Comparison of ENCODE assay signal across 12 mouse cellular contexts in the genomic region with DNA sequence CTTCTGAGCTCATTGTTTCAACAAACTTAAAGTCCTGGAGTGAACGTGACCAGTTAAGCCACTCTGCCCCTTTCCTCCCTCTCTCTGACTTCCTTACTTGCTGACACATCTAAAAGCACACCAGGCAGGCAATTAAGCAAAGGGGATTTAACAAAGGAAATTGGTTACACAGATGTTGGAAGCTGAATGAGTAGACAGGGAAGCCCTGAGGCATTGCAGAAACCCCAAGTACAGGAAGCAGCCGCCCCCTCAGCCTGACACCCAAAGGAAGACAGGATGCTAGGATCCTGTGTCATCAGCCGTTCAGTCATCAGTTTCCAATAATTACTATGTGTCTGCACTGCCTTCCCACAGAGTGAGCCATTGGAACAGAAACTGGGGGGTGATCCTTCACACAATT.
DNase-seq lines count a peak whose midpoint lies in the region; ATAC-seq and TF ChIP-seq lines count a peak whose summit lies in the region.
"Had no signal": no experiment of that assay in that cellular context is flagged by ENCODE, and none has a peak within 500 bp of the region (broad histone marks: within the 10 kb centered on the region; RNA-seq: fewer than 3 reads in every experiment).

No protein-coding gene starts in this region.

- TF ChIP-seq EP300 in liver, postnatal 0 days (IDR thresholded peaks at IDR 0.05; ENCODE audit: low read depth): no peak

- no peaks in the 10 kb centered on the region for H3K27me3 ChIP-seq in forebrain, embryonic 10.5 days (ENCODE audit: poor library complexity, severe bottlenecking)
- H3K27me3 ChIP-seq in forebrain, embryonic 12.5 days: no peaks in the 10 kb centered on the region
- H3K27me3 ChIP-seq in liver, adult 2 months (ENCODE audit: control insufficient read depth, insufficient read depth, low read length): no peaks in the 10 kb centered on the region
- H3K27me3 ChIP-seq in liver, postnatal 0 days (ENCODE audit: insufficient read depth, low read length): no peaks in the 10 kb centered on the region

- 0 out of 2 replicates have a peak overlapping the region, but pooled peaks have one; percentile 40 for H3K27ac ChIP-seq in forebrain, embryonic 10.5 days
- no peak overlapping the region for H3K27ac ChIP-seq in forebrain, embryonic 12.5 days
- no peak overlapping the region for H3K27ac ChIP-seq in liver, adult 2 months (replicated peaks; ENCODE audit: insufficient read depth, low read depth, low read length)
- H3K27ac ChIP-seq in liver, postnatal 0 days (ENCODE audit: low read depth): no peak overlapping the region

- ATAC-seq in forebrain, embryonic 12.5 days (ENCODE audit: low FRiP score): no peak
- ATAC-seq in liver, postnatal 0 days: no peak
- ATAC-seq: activated CD4-positive, CD25-positive, alpha-beta regulatory T cell, adult 4 months; forebrain, embryonic 14.5 days had no signal

- no peak overlapping the region for H3K9ac ChIP-seq in forebrain, embryonic 12.5 days
- no peak overlapping the region for H3K9ac ChIP-seq in liver, adult 2 months (ENCODE audit: low read depth, low read length)
- H3K9ac ChIP-seq in liver, postnatal 0 days (replicated peaks): no peak overlapping the region

- no peaks in the 10 kb centered on the region for H3K36me3 ChIP-seq in forebrain, embryonic 10.5 days (replicated peaks)
- H3K36me3 ChIP-seq in forebrain, embryonic 12.5 days (replicated peaks): no peaks in the 10 kb centered on the region
- no peaks in the 10 kb centered on the region for H3K36me3 ChIP-seq in liver, adult 2 months (ENCODE audit: control insufficient read depth, insufficient read depth, low read length)
- H3K36me3 ChIP-seq in liver, postnatal 0 days (replicated peaks; ENCODE audit: insufficient read depth, low read length): no peaks in the 10 kb centered on the region

- H3K4me1 ChIP-seq in forebrain, embryonic 10.5 days: peaks cover 22% of the 10 kb centered on the region
- peaks cover 6% of the 10 kb centered on the region; the same call in 1 of the 2 replicates for H3K4me1 ChIP-seq in forebrain, embryonic 12.5 days
- H3K4me1 ChIP-seq in liver, adult 2 months (ENCODE audit: control insufficient read depth, insufficient read depth, low read length): no peaks in the 10 kb centered on the region; the same call in 1 of the 2 replicates
- no peaks in the 10 kb centered on the region for H3K4me1 ChIP-seq in liver, postnatal 0 days (ENCODE audit: insufficient read depth)

- no peaks in the 10 kb centered on the region for H3K79me2 ChIP-seq in liver, adult 2 months (ENCODE audit: control insufficient read depth, insufficient read depth, low read length)

- TF ChIP-seq CTCF in liver, adult 2 months (IDR thresholded peaks at IDR 0.05; ENCODE audit: low read depth, low read length): no peak
- TF ChIP-seq CTCF in liver, postnatal 0 days (IDR thresholded peaks at IDR 0.05; ENCODE audit: low read depth): no peak

- 13% methylated on average over 3 of the region's 3 CpGs for WGBS in forebrain, embryonic 10.5 days
- WGBS in forebrain, embryonic 12.5 days: 20% methylated on average over 3 of the region's 3 CpGs
- WGBS in liver, adult 2 months: 62% methylated on average over 3 of the region's 3 CpGs
- WGBS in liver, postnatal 0 days (ENCODE audit: insufficient replicate concordance): 20% methylated on average over 3 of the region's 3 CpGs

- no peak for TF ChIP-seq POLR2A in liver, adult 2 months (IDR thresholded peaks at IDR 0.05; ENCODE audit: extremely low read depth, insufficient read depth, low read length)

- H3K4me3 ChIP-seq in forebrain, embryonic 10.5 days: no peak overlapping the region
- no peak overlapping the region for H3K4me3 ChIP-seq in forebrain, embryonic 12.5 days (replicated peaks)
- H3K4me3 ChIP-seq in liver, adult 2 months (ENCODE audit: insufficient read depth, low read depth, low read length): no peak overlapping the region
- no peak overlapping the region for H3K4me3 ChIP-seq in liver, postnatal 0 days (ENCODE audit: low read depth, low read length)

- peak; percentile 24 for DNase-seq in forebrain, embryonic 10.5 days (ENCODE audit: extremely low spot score, low spot score)
- DNase-seq in liver, adult 2 months (ENCODE audit: extremely low read depth, low read depth, low spot score): peak; percentile 5
- DNase-seq in liver, postnatal 0 days: no peak
- DNase-seq in embryo, embryonic 9.5 days (ENCODE audit: extremely low spot score): peak; percentile 36
- DNase-seq in neural tube, embryonic 10.5 days (ENCODE audit: extremely low spot score, low spot score): peak; percentile 23
- no peak for DNase-seq in urinary bladder, postnatal 10 days (ENCODE audit: low spot score)
- DNase-seq in spleen, postnatal 14 days (ENCODE audit: low spot score in 2 of 2): no peak
- DNase-seq: cerebellum, postnatal 10 days; lung, postnatal 14 days had no signal

- no peaks in the 10 kb centered on the region for H3K9me3 ChIP-seq in forebrain, embryonic 10.5 days
- H3K9me3 ChIP-seq in forebrain, embryonic 12.5 days: no peaks in the 10 kb centered on the region
- H3K9me3 ChIP-seq in liver, postnatal 0 days (ENCODE audit: low read length): no peaks in the 10 kb centered on the region

- no peak overlapping the region for H3K4me2 ChIP-seq in forebrain, embryonic 12.5 days
- H3K4me2 ChIP-seq in liver, postnatal 0 days (ENCODE audit: low read depth, low read length): no peak overlapping the region

Comparison
In these comparisons a context has a peak if more than half of its experiments do, and no peak if none do; other contexts are left out.
1. DNase-seq: peak in forebrain, embryonic 10.5 days (single experiment), liver, adult 2 months (single experiment), embryo, embryonic 9.5 days (single experiment) and neural tube, embryonic 10.5 days (single experiment); none in liver, postnatal 0 days (single experiment), urinary bladder, postnatal 10 days (single experiment) and spleen, postnatal 14 days (0 of 2).